Mouse (Mus musculus): ENCODE results near the gene Dscaml1.

DNA sequence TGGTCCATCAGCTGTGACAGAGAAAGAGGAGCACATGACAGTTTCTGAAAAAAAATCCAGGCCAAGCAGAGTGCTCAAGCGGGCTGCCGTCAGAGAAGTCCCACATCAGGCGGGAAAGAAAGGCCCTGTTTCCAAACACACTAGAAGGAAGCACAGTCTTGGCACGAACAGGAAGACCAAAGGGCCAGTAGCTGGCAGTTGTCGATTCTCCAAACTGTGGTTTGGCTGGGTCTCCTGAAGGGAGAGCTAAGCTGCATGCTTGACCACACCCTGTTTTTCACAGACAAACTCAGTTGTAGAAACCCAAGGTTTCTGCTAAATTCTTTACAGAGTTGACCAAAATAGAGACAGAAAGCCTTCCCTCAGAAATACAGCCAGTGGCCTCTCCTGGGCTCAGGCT is 369.3 kb downstream of the Dscaml1 start:
- TF ChIP-seq EP300 (IDR thresholded peaks at IDR 0.05; ENCODE audit: low read depth) (no peak), CTCF (IDR thresholded peaks at IDR 0.05; ENCODE audit: low read depth) (no peak)
